Mouse (Mus musculus) heart, postnatal 25 days (tissue): Measurements from ENCODE around the gene Ranbp3. TPM values are rescaled to one million over a fixed set of nuclear protein-coding genes. Genes with fewer than 3 reads are reported as not detected.
A peak's percentile ranks its signal among the peaks of the same experiment; 100 is the strongest.

ENCODE experiments used
- DNase-seq: peaks from one replicate; pipeline ENCODE4 v3.0.0; 2022; ENCODE audit warnings: low spot score
- intact Hi-C: fragments of 180-260 bp; cut with DNase I; formaldehyde crosslinking; loops from one replicate; pipeline ENCODE4 v1.15.1; 2025
- total RNA-seq, 2 experiments: library from RNA; stranded (reverse); gene quantifications; 2 replicates each; pipeline ENCODE4 v1.2.3; 2021

Ranbp3 gene
- total RNA-seq, 2 experiments from 2014 or later, result 35.7 to 37.5 TPM

- DNase-seq, result peak; percentile 95
- intact Hi-C loops, result no loop called here
Observed at GRCm38 (mm10) chr17:56716655-56717362, 43.7 kb downstream of the Ranbp3 start.

- intact Hi-C loops, result loop anchor here (2.0 kb wide), 1 partner anchor 39 kb away; the partner anchor contains the start of gene Nrtn
- peak; percentile 84 for DNase-seq
Observed at GRCm38 (mm10) chr17:56717363-56718058, 44.4 kb downstream of the Ranbp3 start, which contains the start of the genes Ndufa11 and Vmac. Gene Ndufa11, plus strand, starts transcription at chr17:56717767. Gene Vmac, minus strand, starts transcription at chr17:56718022.

GRCm38 (mm10) chr17:56722441-56722840 is 49.3 kb downstream of the Ranbp3 start:
- intact Hi-C loops, result no loop called here
- DNase-seq, result no peak

- DNase-seq, result no peak
- intact Hi-C loops, result no loop called here
Observed at GRCm38 (mm10) chr17:56723419-56724161, 50.5 kb downstream of the Ranbp3 start.

- DNase-seq, result no peak
Observed at GRCm38 (mm10) chr17:56727029-56727649, 54.0 kb downstream of the Ranbp3 start.

GRCm38 (mm10) chr17:56727659-56728058 is 54.6 kb downstream of the Ranbp3 start:
- intact Hi-C loops, result no loop called here
- DNase-seq, result no peak

More at GRCm38 (mm10) chr17:56727029-56727649, 54.0 kb downstream of the Ranbp3 start:
- intact Hi-C loops, result no loop called here

GRCm38 (mm10) chr17:56728117-56728516 is 55.0 kb downstream of the Ranbp3 start:
- intact Hi-C loops, result no loop called here
- no peak for DNase-seq

GRCm38 (mm10) chr17:56729151-56729550 is 56.1 kb downstream of the Ranbp3 start:
- intact Hi-C loops, result no loop called here
- no peak for DNase-seq

GRCm38 (mm10) chr17:56729656-56730055 is 56.6 kb downstream of the Ranbp3 start:
- intact Hi-C loops, result no loop called here
- DNase-seq, result no peak

GRCm38 (mm10) chr17:56736534-56736933 is 63.4 kb downstream of the Ranbp3 start:
- intact Hi-C loops, result no loop called here

GRCm38 (mm10) chr17:56738221-56738620 is 65.1 kb downstream of the Ranbp3 start:
- no peak for DNase-seq
- intact Hi-C loops, result no loop called here

More at GRCm38 (mm10) chr17:56736534-56736933, 63.4 kb downstream of the Ranbp3 start:
- no peak for DNase-seq

- DNase-seq, result no peak
- intact Hi-C loops, result no loop called here
Observed at GRCm38 (mm10) chr17:56740118-56740787, 67.2 kb downstream of the Ranbp3 start.

- intact Hi-C loops, result no loop called here
- DNase-seq, result no peak
Observed at GRCm38 (mm10) chr17:56740788-56741160, 67.7 kb downstream of the Ranbp3 start.

GRCm38 (mm10) chr17:56744173-56744572 is 71.1 kb downstream of the Ranbp3 start:
- DNase-seq, result no peak
- intact Hi-C loops, result no loop called here

- DNase-seq, result no peak
- intact Hi-C loops, result no loop called here
Observed at GRCm38 (mm10) chr17:56751404-56752072, 78.4 kb downstream of the Ranbp3 start.

- intact Hi-C loops, result no loop called here
- no peak for DNase-seq
Observed at GRCm38 (mm10) chr17:56753452-56753851, 80.4 kb downstream of the Ranbp3 start.

GRCm38 (mm10) chr17:56754271-56755185 is 81.4 kb downstream of the Ranbp3 start:
- no peak for DNase-seq
- intact Hi-C loops, result no loop called here
